ENCODE assay signal across 26 mouse cellular contexts in the genomic region with DNA sequence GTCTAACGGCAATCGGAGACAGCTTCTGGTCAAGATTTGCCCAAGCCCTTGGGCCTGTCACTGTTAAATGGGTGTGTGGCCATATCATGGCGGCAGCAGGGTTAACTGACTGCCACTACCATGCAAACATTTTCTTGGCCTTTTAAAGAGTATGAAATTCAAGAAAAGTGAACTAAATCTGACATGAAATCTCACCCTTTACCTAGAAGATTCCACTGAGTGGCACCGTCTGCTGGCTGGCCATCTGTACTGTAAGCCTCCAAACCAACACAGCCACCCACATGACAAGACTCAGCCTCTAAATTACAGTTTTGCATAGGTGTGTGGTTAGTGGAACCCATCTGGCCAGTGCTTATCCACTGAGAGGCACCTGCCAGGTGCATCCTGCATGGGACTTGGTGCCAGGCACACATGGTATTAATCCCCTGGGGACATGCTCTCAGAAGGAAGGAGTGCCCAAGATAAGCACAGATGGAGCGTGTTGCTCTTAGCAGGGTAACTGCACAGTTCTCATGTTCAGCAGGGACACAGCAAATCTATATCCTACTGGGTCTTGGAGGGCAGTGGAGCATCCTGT. TPM values are rescaled to one million over a fixed set of nuclear protein-coding genes. Genes with fewer than 3 reads are reported as not detected.
DNase-seq lines count a peak whose midpoint lies in the region; ATAC-seq and TF ChIP-seq lines count a peak whose summit lies in the region.
"Had no signal": no experiment of that assay in that cellular context is flagged by ENCODE, and none has a peak within 500 bp of the region (broad histone marks: within the 10 kb centered on the region; RNA-seq: fewer than 3 reads in every experiment).

No protein-coding gene starts in this region.

- peaks cover 5% of the 10 kb centered on the region; the same call in 1 of the 2 replicates for H3K27me3 ChIP-seq in embryonic facial prominence, embryonic 14.5 days (replicated peaks; ENCODE audit: control insufficient read depth, insufficient read depth, low read length)
- H3K27me3 ChIP-seq in embryonic facial prominence, embryonic 10.5 days (replicated peaks; ENCODE audit: low read depth, poor library complexity, severe bottlenecking): peaks cover 47% of the 10 kb centered on the region
- peaks cover 10% of the 10 kb centered on the region; the same call in 1 of the 2 replicates for H3K27me3 ChIP-seq in liver, postnatal 0 days (ENCODE audit: insufficient read depth, low read length)
- peaks cover 12% of the 10 kb centered on the region for H3K27me3 ChIP-seq in liver, embryonic 11.5 days (replicated peaks; ENCODE audit: control insufficient read depth, insufficient read depth, low read length)
- H3K27me3 ChIP-seq: intestine, embryonic 15.5 days had no signal

- no peak overlapping the region for H3K4me3 ChIP-seq in embryonic facial prominence, embryonic 14.5 days (ENCODE audit: low read depth, low read length)
- no peak overlapping the region for H3K4me3 ChIP-seq in embryonic facial prominence, embryonic 10.5 days
- H3K4me3 ChIP-seq in liver, postnatal 0 days (ENCODE audit: low read depth, low read length): no peak overlapping the region
- H3K4me3 ChIP-seq in liver, embryonic 11.5 days (ENCODE audit: low read depth, low read length): no peak overlapping the region
- H3K4me3 ChIP-seq: hindbrain, embryonic 10.5 days; intestine, embryonic 15.5 days; limb, embryonic 15.5 days; liver, embryonic 15.5 days had no signal

- no peak overlapping the region for H3K4me2 ChIP-seq in embryonic facial prominence, embryonic 14.5 days (ENCODE audit: low read depth, low read length)
- H3K4me2 ChIP-seq in liver, postnatal 0 days (ENCODE audit: low read depth, low read length): no peak overlapping the region
- no peak overlapping the region for H3K4me2 ChIP-seq in liver, embryonic 11.5 days
- H3K4me2 ChIP-seq: heart, embryonic 11.5 days; intestine, embryonic 15.5 days; limb, embryonic 15.5 days; liver, embryonic 15.5 days had no signal

- no peak overlapping the region for H3K9ac ChIP-seq in embryonic facial prominence, embryonic 14.5 days (ENCODE audit: low read depth, low read length)
- no peak overlapping the region for H3K9ac ChIP-seq in liver, postnatal 0 days (replicated peaks)
- H3K9ac ChIP-seq in liver, embryonic 11.5 days (ENCODE audit: low read depth, low read length): no peak overlapping the region
- H3K9ac ChIP-seq: intestine, embryonic 15.5 days; limb, embryonic 15.5 days; liver, embryonic 15.5 days had no signal

- H3K4me1 ChIP-seq in embryonic facial prominence, embryonic 14.5 days (ENCODE audit: control insufficient read depth, insufficient read depth, low read length): peaks cover 8% of the 10 kb centered on the region
- H3K4me1 ChIP-seq in embryonic facial prominence, embryonic 10.5 days: peaks cover 24% of the 10 kb centered on the region
- H3K4me1 ChIP-seq in liver, postnatal 0 days (ENCODE audit: insufficient read depth): peaks cover 22% of the 10 kb centered on the region
- H3K4me1 ChIP-seq in liver, embryonic 11.5 days (replicated peaks; ENCODE audit: control insufficient read depth, insufficient read depth, low read length): peaks cover 8% of the 10 kb centered on the region

- 77% methylated on average over 5 of the region's 5 CpGs for WGBS in embryonic facial prominence, embryonic 14.5 days
- 89% methylated on average over 5 of the region's 5 CpGs for WGBS in embryonic facial prominence, embryonic 10.5 days
- WGBS in liver, postnatal 0 days (ENCODE audit: insufficient replicate concordance): 73% methylated on average over 5 of the region's 5 CpGs
- WGBS in liver, embryonic 11.5 days: 82% methylated on average over 5 of the region's 5 CpGs

- no peak overlapping the region for H3K27ac ChIP-seq in embryonic facial prominence, embryonic 14.5 days (replicated peaks; ENCODE audit: low read depth, low read length)
- H3K27ac ChIP-seq in embryonic facial prominence, embryonic 10.5 days (replicated peaks): no peak overlapping the region
- H3K27ac ChIP-seq in liver, postnatal 0 days (ENCODE audit: low read depth): no peak overlapping the region
- H3K27ac ChIP-seq in liver, embryonic 11.5 days (ENCODE audit: low read depth, low read length): no peak overlapping the region
- H3K27ac ChIP-seq: hindbrain, embryonic 10.5 days; intestine, embryonic 15.5 days; limb, embryonic 15.5 days; liver, embryonic 15.5 days had no signal

- no peaks in the 10 kb centered on the region for H3K9me3 ChIP-seq in embryonic facial prominence, embryonic 14.5 days (ENCODE audit: control insufficient read depth, low read length)
- H3K9me3 ChIP-seq in embryonic facial prominence, embryonic 10.5 days: no peaks in the 10 kb centered on the region
- no peaks in the 10 kb centered on the region for H3K9me3 ChIP-seq in liver, postnatal 0 days (ENCODE audit: low read length)
- H3K9me3 ChIP-seq in liver, embryonic 11.5 days (ENCODE audit: control insufficient read depth, low read length): no peaks in the 10 kb centered on the region
- H3K9me3 ChIP-seq: hindbrain, embryonic 10.5 days; intestine, embryonic 15.5 days; limb, embryonic 15.5 days; liver, embryonic 15.5 days had no signal

- no peak for TF ChIP-seq EP300 in liver, postnatal 0 days (IDR thresholded peaks at IDR 0.05; ENCODE audit: low read depth)

- peaks cover 7% of the 10 kb centered on the region; the same call in 1 of the 2 replicates for H3K36me3 ChIP-seq in embryonic facial prominence, embryonic 14.5 days (ENCODE audit: control insufficient read depth, insufficient read depth, low read length)
- peaks cover 5% of the 10 kb centered on the region; the same call in 1 of the 2 replicates for H3K36me3 ChIP-seq in embryonic facial prominence, embryonic 10.5 days (replicated peaks)
- H3K36me3 ChIP-seq in liver, postnatal 0 days (replicated peaks; ENCODE audit: insufficient read depth, low read length): peaks cover 5% of the 10 kb centered on the region
- H3K36me3 ChIP-seq in liver, embryonic 11.5 days (ENCODE audit: control insufficient read depth, insufficient read depth, low read length): no peaks in the 10 kb centered on the region
- H3K36me3 ChIP-seq: intestine, embryonic 15.5 days; limb, embryonic 15.5 days had no signal

- DNase-seq in embryonic facial prominence, embryonic 14.5 days (ENCODE audit: low spot score): peak; percentile 34
- no peak for DNase-seq in embryonic facial prominence, embryonic 10.5 days (ENCODE audit: low spot score)
- peak; percentile 31 for DNase-seq in liver, postnatal 0 days
- DNase-seq in liver, embryonic 11.5 days (ENCODE audit: low spot score): no peak
- DNase-seq in 3T3-L1 (ENCODE audit: low read depth, low spot score): peak; percentile 22
- DNase-seq in brain, adult 2 months (ENCODE audit: low read depth, low spot score): peak; percentile 49
- no peak for DNase-seq in cerebellum, adult 11 months
- DNase-seq: adrenal gland, adult 8-10 months; cerebellum, adult 8-10 months; cerebellum, postnatal 36 days; gastrocnemius, postnatal 10 days; kidney, adult 9 months; kidney, postnatal 36 days; midbrain, embryonic 14.5 days; right cerebral cortex, adult 18-20 months; thymus, postnatal 25 days had no signal

- no peak for TF ChIP-seq CTCF in liver, postnatal 0 days (IDR thresholded peaks at IDR 0.05; ENCODE audit: low read depth)

- 0 out of 2 replicates have a peak, but pooled peaks have one; percentile 2 for ATAC-seq in embryonic facial prominence, embryonic 14.5 days (ENCODE audit: low read depth)
- no peak for ATAC-seq in liver, postnatal 0 days
- no peak for ATAC-seq in liver, embryonic 11.5 days (replicated peaks; ENCODE audit: low FRiP score)
- no peak for ATAC-seq in megakaryocyte-erythroid progenitor cell, adult 5-6 weeks (replicated peaks; ENCODE audit: low FRiP score, low TSS enrichment, poor library complexity, severe bottlenecking)
- ATAC-seq: activated CD4-positive, CD25-positive, alpha-beta regulatory T cell, adult 4 months; hindbrain, embryonic 16.5 days; intestine, embryonic 15.5 days; lung, postnatal 0 days had no signal

RNA-seq across cellular contexts. Expression of a gene that starts 3.2 kb away (rescaled TPM):
- 12.3 and 13.1 TPM in 2 replicates for polyA plus RNA-seq in embryonic facial prominence, embryonic 14.5 days (2014; fragmentation: Nextera tagmentation; extraction: Ambion mirVana)
- polyA plus RNA-seq in embryonic facial prominence, embryonic 10.5 days (2016; fragmentation: Nextera tagmentation; extraction: Ambion mirVana): 5.0 and 5.5 TPM in 2 replicates
- 6.5 and 6.7 TPM in 2 replicates for polyA plus RNA-seq in liver, postnatal 0 days (2015; fragmentation: Nextera tagmentation; extraction: Ambion mirVana)
- polyA plus RNA-seq in liver, embryonic 11.5 days (2014; fragmentation: Nextera tagmentation; extraction: Ambion mirVana): 4.6 and 5.1 TPM in 2 replicates
- total RNA-seq in megakaryocyte-erythroid progenitor cell, adult 5-6 weeks (2014; fragmentation: Nextera tagmentation): 5.9 and 11.4 TPM in 2 replicates
- 8.2 and 11.3 TPM in 2 replicates for total RNA-seq in megakaryocyte-erythroid progenitor cell, adult 5-6 weeks (2017)

RNA-seq across cellular contexts. Expression of a gene that starts 14.6 kb away (rescaled TPM):
- polyA plus RNA-seq in embryonic facial prominence, embryonic 14.5 days (2014; fragmentation: Nextera tagmentation; extraction: Ambion mirVana): 1.7 and 3.8 TPM in 2 replicates
- 1.4 and 1.5 TPM in 2 replicates for polyA plus RNA-seq in embryonic facial prominence, embryonic 10.5 days (2016; fragmentation: Nextera tagmentation; extraction: Ambion mirVana)
- 0.06 TPM in 1 of 2 replicates, not detected in the other for polyA plus RNA-seq in liver, postnatal 0 days (2015; fragmentation: Nextera tagmentation; extraction: Ambion mirVana)
- polyA plus RNA-seq in liver, embryonic 11.5 days (2014; fragmentation: Nextera tagmentation; extraction: Ambion mirVana): 0.11 and 0.40 TPM in 2 replicates
- total RNA-seq in megakaryocyte-erythroid progenitor cell, adult 5-6 weeks (2014; fragmentation: Nextera tagmentation): not detected in 2 replicates
- total RNA-seq in megakaryocyte-erythroid progenitor cell, adult 5-6 weeks (2017): not detected in 2 replicates
- total RNA-seq: adrenal gland, adult 8-10 months; gastrocnemius, postnatal 10 days; MEL had no signal
- polyA plus RNA-seq: liver, embryonic 15.5 days had no signal

Comparison
In these comparisons a context has a peak if more than half of its experiments do, and no peak if none do; other contexts are left out.
1. DNase-seq: peak in embryonic facial prominence, embryonic 14.5 days (single experiment), liver, postnatal 0 days (single experiment), 3T3-L1 (single experiment) and brain, adult 2 months (single experiment); none in embryonic facial prominence, embryonic 10.5 days (single experiment), liver, embryonic 11.5 days (single experiment) and cerebellum, adult 11 months (single experiment).